Mouse (Mus musculus) T-cell, adult 66 days (primary cell): ENCODE data around the gene Kbtbd4. TPM values are rescaled to one million over a fixed set of nuclear protein-coding genes. Genes with fewer than 3 reads are reported as not detected.

ENCODE experiments used
- total RNA-seq, 2 experiments: library from RNA; stranded (reverse); gene quantifications; 3 replicates in 1 of 2; 4 replicates in 1 of 2; pipeline ENCODE4 v1.2.4; 2023

Kbtbd4 gene
- total RNA-seq = 10 to 100 TPM; 30.5 to 45.8 TPM

GRCm38 (mm10) chr2:90904076-90904855 lies at the start of gene Kbtbd4, which contains the start of gene Ndufs3:
TSS of gene Kbtbd4 (plus strand) at chr2:90904740.
TSS of gene Ndufs3 (minus strand) at chr2:90904827.

GRCm38 (mm10) chr2:90885218-90886041 lies 19.1 kb upstream of the Kbtbd4 start, which contains the start of gene C1qtnf4:
TSS of gene C1qtnf4 (plus strand) at chr2:90885860.

DNA sequence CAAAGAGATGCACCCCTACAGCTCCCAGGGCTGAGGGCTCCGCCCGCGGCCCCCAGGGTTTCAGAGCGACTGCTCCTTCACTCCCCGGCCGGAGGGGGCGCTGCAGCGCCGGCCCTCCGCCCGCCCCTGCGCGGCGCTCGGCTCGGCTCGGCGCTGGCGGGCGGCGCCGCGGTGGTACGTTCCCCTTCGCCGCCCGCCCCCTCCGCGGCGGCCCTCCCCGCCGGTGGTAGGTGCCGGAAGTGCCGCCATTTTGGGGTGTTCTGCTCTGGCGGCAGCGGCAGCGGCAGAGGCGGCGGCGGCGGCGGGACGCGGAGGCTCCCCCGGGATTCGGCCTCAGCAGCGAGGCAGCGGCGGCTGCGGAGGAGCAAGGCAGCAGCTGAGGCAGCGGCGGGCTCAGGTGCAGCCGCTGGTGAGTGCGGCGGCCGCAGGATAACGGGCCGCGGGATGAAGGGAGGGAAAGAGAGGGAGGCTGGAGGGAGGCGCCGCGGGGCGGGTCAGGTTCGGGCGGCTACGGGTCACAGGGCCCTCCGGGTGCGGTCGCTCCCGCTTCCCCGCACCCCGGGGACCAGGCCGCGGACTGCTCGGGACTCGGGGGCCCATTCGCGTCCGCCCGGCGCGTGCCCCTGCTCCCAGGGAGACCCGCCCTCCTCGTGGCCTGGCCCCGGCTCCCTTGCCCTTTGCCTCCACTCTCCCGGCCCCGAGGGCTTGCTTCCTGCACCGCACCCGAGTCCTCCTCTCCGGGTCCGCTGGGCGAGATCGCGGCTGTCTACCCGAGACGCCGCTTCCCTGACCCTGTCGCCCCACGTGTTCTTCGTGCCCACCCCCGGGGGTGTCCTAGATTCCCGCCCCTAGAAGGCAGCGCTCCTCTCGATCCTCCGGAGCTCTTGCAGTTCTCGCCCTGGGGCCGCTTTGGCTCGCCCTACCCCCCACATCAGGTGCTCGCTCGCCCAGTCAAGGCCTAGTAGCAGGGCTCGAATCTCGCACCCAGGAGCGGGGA lies 36.0 kb downstream of the Kbtbd4 start, which contains the start of gene Celf1:
Gene Celf1 (plus strand): TSS at position 150 of the 997 bp plus-strand sequence.

Other genes with a start within 250 kb of the Kbtbd4 start
- gene Nup160, start 227.5 kb upstream of the Kbtbd4 start, total RNA-seq = 10 to 100 TPM; 60.0 to 77.8 TPM
- gene Fnbp4, start 159.4 kb upstream of the Kbtbd4 start, total RNA-seq = 100 to 1,000 TPM; 233 to 275 TPM
- gene Agbl2, start 122.0 kb upstream of the Kbtbd4 start, total RNA-seq = not detected
- gene Mtch2, start 57.6 kb upstream of the Kbtbd4 start, total RNA-seq = 10 to 100 TPM; 81.4 to 88.3 TPM
- 1 to 10 TPM in 1 of 2 experiments, not detected in 1; 1.3 TPM for gene C1qtnf4, start 18.9 kb upstream of the Kbtbd4 start, total RNA-seq
- gene Ndufs3, start 87 bp downstream of the Kbtbd4 start, total RNA-seq = 100 to 1,000 TPM; 143 to 153 TPM
- 100 to 1,000 TPM in 1 of 2 experiments, 10 to 100 TPM in 1; 97.1 to 118 TPM for gene Celf1, start 35.6 kb downstream of the Kbtbd4 start, total RNA-seq
- 1 to 10 TPM in 1 of 2 experiments, not detected in 1; 1.9 TPM for gene Rapsn, start 130.9 kb downstream of the Kbtbd4 start, total RNA-seq
- gene Psmc3, start 149.3 kb downstream of the Kbtbd4 start, total RNA-seq = 100 to 1,000 TPM; 131 to 145 TPM
- 10 to 100 TPM; 24.4 to 27.9 TPM for gene Slc39a13, start 165.7 kb downstream of the Kbtbd4 start, total RNA-seq
- 1 to 10 TPM; 1.6 to 2.0 TPM for gene Spi1, start 177.7 kb downstream of the Kbtbd4 start, total RNA-seq
- not detected for gene Mybpc3, start 213.4 kb downstream of the Kbtbd4 start, total RNA-seq